Mouse (Mus musculus) MEL (cell line): ENCODE measurements around the gene Cdc73.

Source experiments
- CTCF ChIP-seq, 3 experiments: IDR thresholded peaks in 2 of 3; conservative IDR thresholded peaks in 1 of 3; 2 replicates each; pipeline ENCODE4 v1.5.1; 2011 to 2012; ENCODE audit warnings: low read length in 3 of 3, low read depth in 2 of 3, mild to moderate bottlenecking in 2 of 3, improper control_type of control experiment in 1 of 3, inconsistent platforms in 1 of 3, mixed read lengths in 1 of 3, moderate library complexity in 1 of 3; ENCODE audit not compliant: control insufficient read depth in 1 of 3, insufficient read depth in 1 of 3, poor library complexity in 1 of 3, severe bottlenecking in 1 of 3
- EP300 ChIP-seq, 2 experiments: IDR thresholded peaks; 2 replicates each; pipeline ENCODE4 v1.6.1; 2011; ENCODE audit warnings: improper control_type of control experiment in 2 of 2, low read length in 2 of 2, low read depth in 1 of 2, mild to moderate bottlenecking in 1 of 2
- HCFC1 ChIP-seq: IDR thresholded peaks from 2 replicates; pipeline ENCODE4 v1.6.1; 2012; ENCODE audit warnings: low read depth, mild to moderate bottlenecking, inconsistent platforms, low read length, improper control_type of control experiment, moderate library complexity
- NRF1 ChIP-seq: IDR thresholded peaks from 2 replicates; pipeline ENCODE4 v1.6.1; 2014; ENCODE audit warnings: low read depth, mild to moderate bottlenecking, inconsistent platforms, low read length, improper control_type of control experiment, moderate library complexity; ENCODE audit not compliant: poor library complexity, insufficient read depth, severe bottlenecking
- POLR2A ChIP-seq, 2 experiments: IDR thresholded peaks; 2 replicates each; pipeline ENCODE4 v1.6.1; 2011 to 2012; ENCODE audit warnings: low read length in 2 of 2, mild to moderate bottlenecking in 2 of 2, control low read depth in 1 of 2, improper control_type of control experiment in 1 of 2, low read depth in 1 of 2, moderate library complexity in 1 of 2; ENCODE audit not compliant: control insufficient read depth in 1 of 2, insufficient read depth in 1 of 2, poor library complexity in 1 of 2
- POLR2AphosphoS2 ChIP-seq: IDR thresholded peaks from 2 replicates; pipeline ENCODE4 v1.6.1; 2011; ENCODE audit warnings: low read length, improper control_type of control experiment
- ZMIZ1 ChIP-seq: IDR thresholded peaks from 2 replicates; pipeline ENCODE4 v1.6.1; 2012; ENCODE audit warnings: low read depth, mild to moderate bottlenecking, inconsistent platforms, low read length, improper control_type of control experiment, moderate library complexity

- TF ChIP-seq NRF1 (no peak), POLR2AphosphoS2 (no peak), HCFC1 (no peak), POLR2A (IDR thresholded peaks at IDR 0.05; ENCODE audit: control insufficient read depth in 1 of 2, insufficient read depth in 1 of 2, low read depth in 1 of 2, low read length in 2 of 2, poor library complexity in 1 of 2) (no peak), EP300 (IDR thresholded peaks at IDR 0.05; ENCODE audit: low read depth in 1 of 2, low read length in 2 of 2) (no peak), ZMIZ1 (no peak), CTCF (IDR thresholded peaks at IDR 0.05 in 2 of 3, conservative IDR thresholded peaks at IDR 0.05 in 1 of 3; ENCODE audit: control insufficient read depth in 1 of 3, insufficient read depth in 1 of 3, low read depth in 2 of 3, low read length in 3 of 3, poor library complexity in 1 of 3, severe bottlenecking in 1 of 3) (no peak)
Measured at GRCm38 (mm10) chr1:143727701-143728445, 25.2 kb upstream of the Cdc73 start.
